Mouse (Mus musculus): Measurements from ENCODE around the gene Helz.

The Helz gene

DNA sequence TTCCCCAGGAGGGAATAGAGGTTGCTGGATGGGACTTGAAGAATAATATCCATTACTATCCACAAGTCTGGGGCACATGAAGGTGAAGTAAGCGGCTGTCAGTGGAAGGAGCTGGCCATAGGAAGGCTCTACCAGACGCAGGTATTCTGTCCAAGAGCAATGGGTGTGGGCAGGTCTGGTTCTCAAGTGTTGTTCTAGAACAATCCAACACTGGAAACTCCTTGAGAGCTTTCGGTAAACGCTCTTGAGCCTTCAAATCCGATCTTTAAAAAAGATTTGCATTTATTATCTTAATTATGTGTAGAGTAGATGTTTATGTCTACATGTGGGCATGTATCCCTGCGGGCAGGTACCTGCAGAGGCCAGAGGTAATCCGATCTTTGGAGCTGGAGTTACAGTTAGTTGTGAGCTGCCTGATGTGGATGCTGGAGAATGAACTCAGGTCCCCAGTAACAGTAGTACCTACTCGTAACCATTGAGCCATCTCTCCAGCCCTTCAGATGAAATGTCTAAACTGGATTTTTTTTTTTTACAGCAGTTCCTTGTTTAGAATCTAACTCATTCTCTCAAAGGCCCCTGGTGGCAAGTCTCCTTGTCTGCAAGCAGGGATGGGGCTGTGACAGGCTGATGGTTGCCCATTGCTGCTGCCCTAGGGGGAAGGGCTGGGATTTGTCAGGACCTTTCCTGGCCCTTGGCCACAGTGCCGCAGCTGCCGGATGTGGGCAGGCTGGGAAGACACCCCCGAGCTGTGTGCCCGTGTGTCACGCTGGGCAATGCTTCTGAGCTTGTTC lies 180.5 kb downstream of the Helz start:
- peak in 1 of 2 experiments; percentile 35 for DNase-seq

DNA sequence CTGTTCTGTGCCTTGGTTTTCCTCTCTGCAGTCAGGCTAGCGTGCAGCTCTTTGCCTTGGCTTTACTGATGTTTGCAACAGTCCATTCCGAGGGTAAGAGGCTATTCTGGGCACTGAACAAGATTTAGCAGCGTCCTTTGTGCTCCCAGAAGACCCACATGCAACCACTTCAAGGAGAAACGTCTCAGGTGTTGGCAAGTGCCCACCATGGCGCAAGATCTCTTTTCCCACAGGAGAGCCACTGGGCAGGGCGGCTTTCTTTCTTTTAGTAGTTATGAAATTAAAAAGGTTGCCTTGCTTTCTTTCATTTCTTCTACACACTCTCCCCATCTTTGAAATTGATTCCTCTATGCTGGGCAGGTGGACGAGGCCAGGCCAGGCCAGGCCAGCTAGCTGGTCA lies 181.4 kb downstream of the Helz start:
- DNase-seq = no peak

DNA sequence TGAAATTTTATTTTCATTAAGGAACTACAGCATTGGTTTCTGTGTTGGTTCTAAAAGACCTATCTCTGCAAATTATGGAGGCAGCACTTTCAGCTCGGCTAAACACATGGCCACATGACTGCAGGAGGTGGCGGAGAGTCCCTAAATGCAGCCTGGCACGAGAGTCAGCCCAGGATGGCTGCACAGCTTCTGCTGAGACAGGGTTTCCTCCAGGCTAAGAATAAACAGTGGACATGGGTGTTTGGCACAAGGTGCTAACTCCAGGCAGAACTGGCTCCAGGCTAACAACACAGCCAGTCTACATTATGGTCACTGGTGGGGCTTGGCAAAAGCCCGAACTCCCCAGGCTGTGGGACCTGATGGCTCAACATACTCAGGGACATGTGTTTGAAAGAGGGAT lies 183.2 kb downstream of the Helz start:
- DNase-seq = peak; percentile 71 to 72

DNA sequence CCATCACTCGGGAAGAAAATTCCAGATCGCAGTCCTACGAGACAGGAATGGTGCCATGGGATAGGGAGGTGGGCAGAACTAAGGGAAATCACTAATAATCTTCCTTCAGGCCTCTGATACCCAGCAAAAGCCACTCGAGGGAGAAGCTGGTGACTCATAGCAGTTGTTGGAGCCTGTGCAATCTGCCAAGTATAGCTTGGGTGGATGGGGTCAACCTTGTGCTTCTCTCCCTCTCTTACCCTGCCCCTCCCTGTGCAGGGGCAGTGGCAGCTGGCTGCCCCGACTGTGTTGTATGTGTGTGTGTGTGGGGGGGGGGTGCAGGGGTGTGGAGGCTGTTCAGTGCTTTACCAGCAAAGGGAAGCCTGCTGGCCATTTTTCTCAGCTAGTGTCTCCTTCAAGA lies 183.8 kb downstream of the Helz start:
- peak in 1 of 2 experiments; percentile 21 for DNase-seq

GRCm38 (mm10) chr11:107734133-107734532 lies 186.4 kb downstream of the Helz start:
- DNase-seq = no peak

- DNase-seq = no peak
Observed at GRCm38 (mm10) chr11:107737886-107738285, 190.2 kb downstream of the Helz start.

DNA sequence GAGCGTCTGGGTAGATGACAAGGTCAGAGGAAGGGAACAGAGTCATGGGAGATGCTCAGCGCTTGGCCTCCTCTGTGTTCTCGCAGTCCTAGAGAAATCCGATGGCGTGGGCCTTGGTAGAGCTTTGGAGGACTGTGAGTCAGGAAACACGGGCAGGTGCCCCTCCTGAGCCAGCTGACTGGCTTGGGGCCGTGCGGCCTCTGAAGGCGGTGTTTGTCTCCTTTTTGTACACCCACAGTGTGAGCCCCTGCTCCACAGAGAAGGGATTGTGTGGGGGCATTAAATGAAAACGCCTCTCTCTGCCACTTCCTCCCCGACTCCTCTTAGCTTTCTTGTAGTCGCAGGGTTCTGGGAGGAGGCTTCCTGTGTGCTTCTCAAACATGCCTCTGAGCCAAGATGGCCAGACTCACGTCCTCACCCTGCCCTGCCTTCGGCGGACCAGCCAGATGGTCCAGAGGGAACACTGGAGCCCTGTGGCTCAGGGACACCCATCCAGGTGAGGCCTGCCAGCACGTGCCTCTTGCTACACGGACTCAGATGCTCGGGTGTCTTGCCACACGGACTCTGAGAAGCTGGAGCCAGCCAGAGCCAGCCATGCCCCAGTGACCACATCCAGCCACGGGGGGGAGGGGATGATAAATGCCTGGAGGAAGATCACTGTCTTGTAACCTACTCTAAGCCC lies 190.8 kb downstream of the Helz start:
- peak in 1 of 2 experiments; percentile 28 for DNase-seq

- no peak for DNase-seq
Observed at GRCm38 (mm10) chr11:107743100-107743499, 195.4 kb downstream of the Helz start.
